Mouse (Mus musculus): ENCODE results near the gene Gcnt1. TPM values are rescaled to one million over a fixed set of nuclear protein-coding genes. Genes with fewer than 3 reads are reported as not detected.

Gcnt1 gene
- total RNA-seq, 2 experiments from 2014 or later, result 1.9 to 2.6 TPM

GRCm38 (mm10) chr19:17378845-17379244 lies 6.2 kb upstream of the Gcnt1 start:
- no peak for DNase-seq (ENCODE audit: extremely low spot score in 1 of 2, low spot score in 2 of 2)
- intact Hi-C loops (cut with DNase I), result no loop called here

GRCm38 (mm10) chr19:17369581-17369980 lies 3.1 kb downstream of the Gcnt1 start:
- DNase-seq (ENCODE audit: extremely low spot score in 1 of 2, low spot score in 2 of 2), result no peak
- intact Hi-C loops (cut with DNase I), result no loop called here

GRCm38 (mm10) chr19:17368557-17368956 lies 4.1 kb downstream of the Gcnt1 start:
- intact Hi-C loops (cut with DNase I), result no loop called here
- DNase-seq (ENCODE audit: extremely low spot score in 1 of 2, low spot score in 2 of 2), result no peak

GRCm38 (mm10) chr19:17366364-17367090 lies 6.1 kb downstream of the Gcnt1 start:
- no peak for DNase-seq (ENCODE audit: extremely low spot score in 1 of 2, low spot score in 2 of 2)
- intact Hi-C loops (cut with DNase I), result no loop called here

GRCm38 (mm10) chr19:17364741-17365140 lies 7.9 kb downstream of the Gcnt1 start:
- peak; percentile 34 to 36 for DNase-seq (ENCODE audit: extremely low spot score in 1 of 2, low spot score in 2 of 2)
- intact Hi-C loops (cut with DNase I), result loop anchor here (5.0 kb wide), 1 partner anchor 237 kb away; no protein-coding TSS in a partner anchor

- DNase-seq (ENCODE audit: extremely low spot score in 1 of 2, low spot score in 2 of 2), result no peak
- intact Hi-C loops (cut with DNase I), result loop anchor here (5.0 kb wide), 1 partner anchor 234 kb away; no protein-coding TSS in a partner anchor
Observed at GRCm38 (mm10) chr19:17361181-17361580, 11.5 kb downstream of the Gcnt1 start.

GRCm38 (mm10) chr19:17359315-17359890 lies 13.2 kb downstream of the Gcnt1 start:
- DNase-seq (ENCODE audit: extremely low spot score in 1 of 2, low spot score in 2 of 2), result no peak
- intact Hi-C loops (cut with DNase I), result no loop called here

- DNase-seq (ENCODE audit: extremely low spot score in 1 of 2, low spot score in 2 of 2), result no peak
- intact Hi-C loops (cut with DNase I), result no loop called here
Observed at GRCm38 (mm10) chr19:17357391-17357790, 15.3 kb downstream of the Gcnt1 start.

- intact Hi-C loops (cut with DNase I), result no loop called here
- DNase-seq (ENCODE audit: extremely low spot score in 1 of 2, low spot score in 2 of 2), result no peak
Observed at GRCm38 (mm10) chr19:17356932-17357331, 15.7 kb downstream of the Gcnt1 start.

- DNase-seq (ENCODE audit: extremely low spot score in 1 of 2, low spot score in 2 of 2), result peak in 1 of 2 experiments; percentile 55
- intact Hi-C loops (cut with DNase I), result no loop called here
Observed at GRCm38 (mm10) chr19:17355950-17356867, 16.4 kb downstream of the Gcnt1 start.

- no peak for DNase-seq (ENCODE audit: extremely low spot score in 1 of 2, low spot score in 2 of 2)
- intact Hi-C loops (cut with DNase I), result no loop called here
Observed at GRCm38 (mm10) chr19:17355361-17355760, 17.3 kb downstream of the Gcnt1 start.

- intact Hi-C loops (cut with DNase I), result no loop called here
- DNase-seq (ENCODE audit: extremely low spot score in 1 of 2, low spot score in 2 of 2), result no peak
Observed at GRCm38 (mm10) chr19:17354797-17355196, 17.8 kb downstream of the Gcnt1 start.

GRCm38 (mm10) chr19:17354362-17354761 lies 18.3 kb downstream of the Gcnt1 start:
- DNase-seq (ENCODE audit: extremely low spot score in 1 of 2, low spot score in 2 of 2), result no peak
- intact Hi-C loops (cut with DNase I), result no loop called here

- intact Hi-C loops (cut with DNase I), result no loop called here
- DNase-seq (ENCODE audit: extremely low spot score in 1 of 2, low spot score in 2 of 2), result no peak
Observed at GRCm38 (mm10) chr19:17353727-17354126, 18.9 kb downstream of the Gcnt1 start.

- intact Hi-C loops (cut with DNase I), result no loop called here
Observed at GRCm38 (mm10) chr19:17347852-17348251, 24.8 kb downstream of the Gcnt1 start.

GRCm38 (mm10) chr19:17346716-17347474 lies 25.7 kb downstream of the Gcnt1 start:
- intact Hi-C loops (cut with DNase I), result no loop called here
- DNase-seq (ENCODE audit: extremely low spot score in 1 of 2, low spot score in 2 of 2), result no peak

More at GRCm38 (mm10) chr19:17347852-17348251, 24.8 kb downstream of the Gcnt1 start:
- DNase-seq (ENCODE audit: extremely low spot score in 1 of 2, low spot score in 2 of 2), result no peak

- no peak for DNase-seq (ENCODE audit: extremely low spot score in 1 of 2, low spot score in 2 of 2)
- intact Hi-C loops (cut with DNase I), result no loop called here
Observed at GRCm38 (mm10) chr19:17344881-17345280, 27.8 kb downstream of the Gcnt1 start.

GRCm38 (mm10) chr19:17339563-17339962 lies 33.1 kb downstream of the Gcnt1 start:
- DNase-seq (ENCODE audit: extremely low spot score in 1 of 2, low spot score in 2 of 2), result no peak
- intact Hi-C loops (cut with DNase I), result no loop called here
